Mouse (Mus musculus) macrophage (primary cell): ENCODE measurements around the gene Rpl21. TPM values are rescaled to one million over a fixed set of nuclear protein-coding genes. Genes with fewer than 3 reads are reported as not detected.
"Not testable (repeated sequence)": the region's sequence is repeated elsewhere in the genome, so short reads cannot be mapped to it uniquely, and the experiment has no call there.

Experiments used
- H3K27ac ChIP-seq: fragments of 350-480 bp; formaldehyde crosslinking; 2 replicates; pipeline ENCODE4 v1.9.0; 2021
- H3K36me3 ChIP-seq: fragments of 350-480 bp; formaldehyde crosslinking; 2 replicates; pipeline ENCODE4 v1.9.0; 2021; ENCODE audit errors: inconsistent target
- H3K4me3 ChIP-seq: fragments of 350-480 bp; formaldehyde crosslinking; 2 replicates; pipeline ENCODE4 v1.9.0; 2021; ENCODE audit errors: inconsistent target
- H3K79me2 ChIP-seq: fragments of 350-480 bp; formaldehyde crosslinking; 2 replicates; pipeline ENCODE4 v1.9.0; 2021; ENCODE audit errors: inconsistent target
- WGBS: methylation state at CpG from one replicate; pipeline ENCODE4 v1.1.7; 2026; ENCODE audit warnings: inconsistent platforms; ENCODE audit not compliant: missing documents; 5-methylcytosine and 5-hydroxymethylcytosine counted together
- polyA plus RNA-seq: library from polyadenylated mRNA; stranded (reverse); fragments of 250-400 nt; gene quantifications from 3 replicates; pipeline ENCODE4 v1.2.4, GENCODE M21; 2018; ENCODE audit warnings: inconsistent platforms

Gene Rpl21
- polyA plus RNA-seq, 1 experiment from 2014 or later = 698 TPM

GRCm38 (mm10) chr5:146867246-146867945, 34.7 kb downstream of the Rpl21 start:
- Histone ChIP-seq H3K4me3 (no peak overlapping the region), H3K79me2 (no peaks in the 10 kb centered on the region), H3K27ac (no peak overlapping the region), H3K36me3 (no peaks in the 10 kb centered on the region)
- 15% methylated on average over 19 of the region's 19 CpGs for WGBS

- no peak overlapping the region for H3K27ac ChIP-seq
- no peaks in the 10 kb centered on the region for H3K79me2 ChIP-seq
- H3K36me3 ChIP-seq = no peaks in the 10 kb centered on the region
- H3K4me3 ChIP-seq = no peak overlapping the region
- 77% methylated on average over 4 of the region's 4 CpGs for WGBS
Measured at GRCm38 (mm10) chr5:146867946-146868314, 35.2 kb downstream of the Rpl21 start.

- WGBS = 97% methylated on average over 5 of the region's 5 CpGs
- Histone ChIP-seq H3K27ac (no peak overlapping the region), H3K36me3 (no peaks in the 10 kb centered on the region), H3K79me2 (no peaks in the 10 kb centered on the region), H3K4me3 (no peak overlapping the region)
Measured at GRCm38 (mm10) chr5:146872981-146873631, 40.4 kb downstream of the Rpl21 start.

GRCm38 (mm10) chr5:146876024-146876423, 43.3 kb downstream of the Rpl21 start:
- no peak overlapping the region for H3K4me3 ChIP-seq
- no peak overlapping the region for H3K27ac ChIP-seq
- 90% methylated on average over 2 of the region's 2 CpGs for WGBS
- H3K36me3 ChIP-seq = no peaks in the 10 kb centered on the region
- no peaks in the 10 kb centered on the region for H3K79me2 ChIP-seq

- not testable (repeated sequence) for H3K4me3 ChIP-seq, H3K79me2 ChIP-seq, H3K27ac ChIP-seq, H3K36me3 ChIP-seq
- 66% methylated on average over 3 of the region's 6 CpGs for WGBS
Measured at GRCm38 (mm10) chr5:146877882-146878281, 45.2 kb downstream of the Rpl21 start.

- Histone ChIP-seq H3K27ac (no peak overlapping the region), H3K4me3 (no peak overlapping the region), H3K79me2 (no peaks in the 10 kb centered on the region), H3K36me3 (no peaks in the 10 kb centered on the region)
- WGBS = 41% methylated on average over 6 of the region's 6 CpGs
Measured at GRCm38 (mm10) chr5:146882261-146882660, 49.6 kb downstream of the Rpl21 start.

GRCm38 (mm10) chr5:146883053-146883452, 50.4 kb downstream of the Rpl21 start:
- Histone ChIP-seq H3K36me3 (no peaks in the 10 kb centered on the region), H3K27ac (no peak overlapping the region), H3K4me3 (no peak overlapping the region), H3K79me2 (no peaks in the 10 kb centered on the region)
- WGBS = 75% methylated on average over 7 of the region's 7 CpGs

GRCm38 (mm10) chr5:146883486-146884272, 51.0 kb downstream of the Rpl21 start:
- Histone ChIP-seq H3K4me3 (no peak overlapping the region), H3K36me3 (no peaks in the 10 kb centered on the region), H3K79me2 (no peaks in the 10 kb centered on the region), H3K27ac (no peak overlapping the region)
- WGBS = 91% methylated on average over 15 of the region's 15 CpGs

Other genes starting within 250 kb of the Rpl21 start
- not detected in 3 replicates for gene Gpr12, start 247.7 kb upstream of the Rpl21 start, polyA plus RNA-seq
- gene Usp12, start 37.9 kb upstream of the Rpl21 start, polyA plus RNA-seq = 31.8 to 48.8 TPM (median 40.6 TPM) in 3 replicates
- not detected in 3 replicates for gene Rasl11a, start 12.2 kb downstream of the Rpl21 start, polyA plus RNA-seq
- gene Gtf3a, start 115.8 kb downstream of the Rpl21 start, polyA plus RNA-seq = 33.8 to 46.2 TPM (median 44.9 TPM) in 3 replicates
- 17.5 to 31.4 TPM (median 20.0 TPM) in 3 replicates for gene Mtif3, start 130.9 kb downstream of the Rpl21 start, polyA plus RNA-seq
- gene Lnx2, start 243.7 kb downstream of the Rpl21 start, polyA plus RNA-seq = 7.4 to 9.6 TPM (median 8.7 TPM) in 3 replicates
- gene Polr1d, start 244.2 kb downstream of the Rpl21 start, polyA plus RNA-seq = 71.8 to 132 TPM (median 100 TPM) in 3 replicates